Mouse (Mus musculus) ES-Bruce4 (cell line): ENCODE data around the gene Capzb.

Experiments
- CTCF ChIP-seq: IDR thresholded peaks from one replicate; pipeline ENCODE4 v1.8.1; 2011; ENCODE audit warnings: low read depth, low read length
- EP300 ChIP-seq: IDR thresholded peaks from 2 replicates; pipeline ENCODE4 v1.6.1; 2011; ENCODE audit warnings: low read depth, low read length; ENCODE audit not compliant: insufficient read depth

- TF ChIP-seq CTCF = peak; percentile 60
- TF ChIP-seq EP300 = no peak
These were observed 19.5 kb downstream of the Capzb start for GRCm38 (mm10) chr4:139211975-139212831.
